Mouse (Mus musculus): ENCODE data around the gene Gm9857. TPM values are rescaled to one million over a fixed set of nuclear protein-coding genes. Genes with fewer than 3 reads are reported as not detected.

Gm9857 gene
- polyA plus RNA-seq, 1 experiment from 2014 or later: not detected

- no peak for ATAC-seq (ENCODE audit: low FRiP score)
- 83% methylated on average over 3 of the region's 3 CpGs for WGBS
- H3K9ac ChIP-seq: no peak overlapping the region
Measured at GRCm38 (mm10) chr3:108963278-108963677, 23.0 kb upstream of the Gm9857 start.

DNA sequence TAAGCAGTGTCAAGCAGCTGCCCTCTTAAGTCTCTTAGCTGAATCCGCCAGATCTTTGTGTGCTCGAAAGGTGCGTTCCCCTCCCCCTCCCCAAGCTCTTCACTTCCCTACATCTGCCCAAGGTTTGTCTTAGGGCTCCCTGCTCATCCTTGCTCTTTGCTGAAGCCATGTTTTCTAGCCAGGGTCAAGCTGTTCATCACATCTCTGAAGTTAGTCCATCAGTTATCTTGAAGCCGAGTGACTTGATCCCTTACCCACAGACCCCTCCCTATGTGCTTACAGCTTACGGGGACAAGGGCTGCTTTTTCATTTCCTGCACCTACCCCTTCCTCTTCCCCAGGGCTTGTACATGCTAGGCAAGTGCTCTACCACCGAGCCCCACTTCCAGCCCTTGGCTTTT, 21.4 kb upstream of the Gm9857 start:
- H3K27ac ChIP-seq: peak overlapping the region; percentile 76
- peak; percentile 72 for ATAC-seq (ENCODE audit: low FRiP score)
- peaks cover 19% of the 10 kb centered on the region for H3K4me1 ChIP-seq (replicated peaks)
- H3K36me3 ChIP-seq: no peaks in the 10 kb centered on the region
- H3K27me3 ChIP-seq: no peaks in the 10 kb centered on the region
- H3K9ac ChIP-seq: peak overlapping the region; percentile 59
- H3K4me2 ChIP-seq: peak overlapping the region; percentile 51
- peak overlapping the region; percentile 23 for H3K4me3 ChIP-seq
- 31% methylated on average over 6 of the region's 6 CpGs for WGBS
- H3K9me3 ChIP-seq: no peaks in the 10 kb centered on the region

More at GRCm38 (mm10) chr3:108963278-108963677, 23.0 kb upstream of the Gm9857 start:
- Histone ChIP-seq H3K36me3 (no peaks in the 10 kb centered on the region), H3K4me1 (replicated peaks) (peaks cover 19% of the 10 kb centered on the region), H3K4me2 (no peak overlapping the region), H3K27ac (no peak overlapping the region), H3K9me3 (no peaks in the 10 kb centered on the region), H3K4me3 (no peak overlapping the region), H3K27me3 (no peaks in the 10 kb centered on the region)

GRCm38 (mm10) chr3:108961226-108961625, 21.0 kb upstream of the Gm9857 start:
- Histone ChIP-seq H3K4me1 (replicated peaks) (peaks cover 19% of the 10 kb centered on the region), H3K4me2 (peak overlapping the region; percentile 51), H3K27me3 (no peaks in the 10 kb centered on the region), H3K4me3 (peak overlapping the region; percentile 23), H3K9ac (peak overlapping the region; percentile 59), H3K36me3 (no peaks in the 10 kb centered on the region), H3K27ac (peak overlapping the region; percentile 76), H3K9me3 (no peaks in the 10 kb centered on the region)
- WGBS: 14% methylated on average over 7 of the region's 7 CpGs
- peak; percentile 95 for ATAC-seq (ENCODE audit: low FRiP score)

DNA sequence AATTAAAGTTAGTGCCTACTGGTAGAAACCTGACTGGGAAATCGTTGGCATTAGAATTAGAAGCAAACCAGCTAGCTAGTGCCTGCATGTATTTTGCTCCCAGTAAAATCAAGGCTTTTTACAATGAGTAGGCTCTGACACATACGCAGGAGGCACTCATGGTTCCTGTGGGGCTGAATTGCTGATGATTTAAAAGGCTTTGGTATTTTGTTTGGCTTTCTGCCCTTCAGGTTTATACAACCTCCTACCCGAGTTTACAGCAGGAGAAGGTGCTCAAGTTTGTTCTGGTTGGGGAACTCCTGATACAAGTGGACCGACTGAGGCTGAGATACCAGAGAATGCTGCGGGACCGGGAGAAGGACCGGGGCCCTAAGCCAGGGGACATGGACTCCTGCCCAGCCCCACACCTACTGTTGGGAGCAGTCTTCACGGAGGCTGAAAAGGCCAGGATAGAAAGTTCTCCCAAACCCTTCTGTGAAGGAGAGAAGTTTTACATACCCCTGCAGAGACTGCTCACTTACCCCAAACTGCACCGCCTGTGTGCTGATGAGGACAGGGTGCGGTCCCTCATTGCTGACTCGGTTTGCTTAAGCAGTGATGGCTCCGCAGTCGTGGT, 19.5 kb upstream of the Gm9857 start:
- no peak overlapping the region for H3K4me3 ChIP-seq
- H3K4me1 ChIP-seq (replicated peaks): peaks cover 19% of the 10 kb centered on the region
- 79% methylated on average over 13 of the region's 13 CpGs for WGBS
- no peak overlapping the region for H3K9ac ChIP-seq
- no peak overlapping the region for H3K27ac ChIP-seq
- H3K36me3 ChIP-seq: no peaks in the 10 kb centered on the region
- ATAC-seq (ENCODE audit: low FRiP score): no peak
- H3K27me3 ChIP-seq: no peaks in the 10 kb centered on the region
- no peaks in the 10 kb centered on the region for H3K9me3 ChIP-seq
- no peak overlapping the region for H3K4me2 ChIP-seq

- Histone ChIP-seq H3K4me1 (replicated peaks) (peaks cover 19% of the 10 kb centered on the region), H3K27me3 (no peaks in the 10 kb centered on the region), H3K4me2 (no peak overlapping the region), H3K36me3 (no peaks in the 10 kb centered on the region), H3K4me3 (no peak overlapping the region), H3K27ac (no peak overlapping the region), H3K9ac (no peak overlapping the region), H3K9me3 (no peaks in the 10 kb centered on the region)
- ATAC-seq (ENCODE audit: low FRiP score): no peak
Measured at GRCm38 (mm10) chr3:108957976-108958375, 17.7 kb upstream of the Gm9857 start.

- no peaks in the 10 kb centered on the region for H3K36me3 ChIP-seq
- WGBS: 82% methylated on average over 10 of the region's 10 CpGs
- H3K9me3 ChIP-seq: no peaks in the 10 kb centered on the region
- ATAC-seq (ENCODE audit: low FRiP score): no peak
- H3K27me3 ChIP-seq: no peaks in the 10 kb centered on the region
- H3K9ac ChIP-seq: no peak overlapping the region
- H3K27ac ChIP-seq: no peak overlapping the region
- no peak overlapping the region for H3K4me2 ChIP-seq
- no peaks in the 10 kb centered on the region for H3K4me1 ChIP-seq (replicated peaks)
- no peak overlapping the region for H3K4me3 ChIP-seq
Measured at GRCm38 (mm10) chr3:108940996-108941395, 751 bp upstream of the Gm9857 start.

GRCm38 (mm10) chr3:108939573-108939972, 672 bp downstream of the Gm9857 start, which contains the start of gene Henmt1:
Gene Henmt1 (plus strand): TSS chr3:108939873.
- Histone ChIP-seq H3K4me3 (peak within 1 kb of the TSS; percentile 37), H3K9ac (peak within 1 kb of the TSS; percentile 58; the same call in 1 of the 2 replicates), H3K9me3 (no peaks in the 10 kb centered on the region), H3K27me3 (no peaks in the 10 kb centered on the region), H3K36me3 (no peaks in the 10 kb centered on the region), H3K27ac (no peak within 1 kb of the TSS), H3K4me2 (peak within 1 kb of the TSS; percentile 55), H3K4me1 (replicated peaks) (no peaks in the 10 kb centered on the region)
- ATAC-seq (ENCODE audit: low FRiP score): no peak
- WGBS: 86% methylated on average over 5 of the region's 5 CpGs

DNA sequence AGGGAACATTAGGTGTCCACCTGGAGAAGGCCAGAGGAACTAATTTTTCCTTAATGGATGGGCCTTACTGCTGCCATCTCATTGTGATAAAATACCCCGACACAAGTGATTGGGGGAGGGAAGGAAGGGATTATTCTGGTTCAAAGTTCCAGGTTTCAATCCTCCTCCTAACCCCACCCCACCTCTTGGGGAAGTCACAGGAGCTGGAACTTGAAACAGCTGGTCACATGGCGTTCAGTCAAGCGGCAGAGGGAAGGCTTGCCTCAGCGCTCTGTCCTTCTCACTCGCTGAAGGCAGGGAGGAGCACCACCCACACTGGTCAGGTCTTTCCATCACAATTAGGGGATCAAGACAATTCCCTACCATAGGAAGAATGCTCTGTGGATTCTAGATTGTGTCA, 1.6 kb downstream of the Gm9857 start:
- Histone ChIP-seq H3K27me3 (no peaks in the 10 kb centered on the region), H3K4me1 (replicated peaks) (no peaks in the 10 kb centered on the region), H3K27ac (no peak overlapping the region), H3K36me3 (no peaks in the 10 kb centered on the region), H3K9ac (no peak overlapping the region), H3K4me3 (no peak overlapping the region), H3K9me3 (no peaks in the 10 kb centered on the region), H3K4me2 (no peak overlapping the region)
- WGBS: 85% methylated on average over 5 of the region's 5 CpGs
- no peak for ATAC-seq (ENCODE audit: low FRiP score)

- H3K9me3 ChIP-seq: no peaks in the 10 kb centered on the region
- 91% methylated on average over 6 of the region's 6 CpGs for WGBS
- H3K27ac ChIP-seq: no peak overlapping the region
- no peaks in the 10 kb centered on the region for H3K4me1 ChIP-seq (replicated peaks)
- H3K4me2 ChIP-seq: no peak overlapping the region
- no peak for ATAC-seq (ENCODE audit: low FRiP score)
- no peak overlapping the region for H3K4me3 ChIP-seq
- H3K36me3 ChIP-seq: no peaks in the 10 kb centered on the region
- no peak overlapping the region for H3K9ac ChIP-seq
- no peaks in the 10 kb centered on the region for H3K27me3 ChIP-seq
Measured at GRCm38 (mm10) chr3:108933557-108933956, 6.7 kb downstream of the Gm9857 start.

GRCm38 (mm10) chr3:108926308-108926707, 13.9 kb downstream of the Gm9857 start:
- Histone ChIP-seq H3K4me2 (no peak overlapping the region), H3K9ac (no peak overlapping the region), H3K27ac (no peak overlapping the region), H3K4me1 (replicated peaks) (no peaks in the 10 kb centered on the region), H3K27me3 (no peaks in the 10 kb centered on the region), H3K9me3 (no peaks in the 10 kb centered on the region), H3K36me3 (no peaks in the 10 kb centered on the region), H3K4me3 (no peak overlapping the region)
- ATAC-seq (ENCODE audit: low FRiP score): no peak
- 58% methylated on average over 1 of the region's 1 CpGs for WGBS

DNA sequence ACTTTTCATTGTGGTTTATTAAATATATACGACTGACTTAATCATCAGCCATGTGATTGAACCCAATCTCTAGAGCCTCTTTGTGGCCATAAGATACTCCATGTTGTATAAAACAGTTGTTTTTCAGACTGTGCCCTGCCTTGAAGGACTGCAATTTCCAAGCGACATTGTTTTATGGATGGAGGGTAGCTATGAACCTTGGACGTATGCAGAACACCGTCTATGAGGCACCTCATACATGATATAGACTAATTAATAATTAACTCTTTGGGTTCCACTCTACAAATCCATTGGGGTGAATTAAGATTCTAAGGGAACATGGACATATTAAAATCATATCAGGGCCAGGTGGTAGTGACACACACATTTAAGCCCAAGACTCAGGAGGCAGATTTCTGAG, 14.6 kb downstream of the Gm9857 start:
- no peak overlapping the region for H3K4me2 ChIP-seq
- WGBS: 89% methylated on average over 4 of the region's 4 CpGs
- no peak overlapping the region for H3K9ac ChIP-seq
- no peaks in the 10 kb centered on the region for H3K9me3 ChIP-seq
- H3K4me3 ChIP-seq: no peak overlapping the region
- no peaks in the 10 kb centered on the region for H3K4me1 ChIP-seq (replicated peaks)
- H3K27me3 ChIP-seq: no peaks in the 10 kb centered on the region
- no peaks in the 10 kb centered on the region for H3K36me3 ChIP-seq
- ATAC-seq (ENCODE audit: low FRiP score): no peak
- H3K27ac ChIP-seq: no peak overlapping the region

DNA sequence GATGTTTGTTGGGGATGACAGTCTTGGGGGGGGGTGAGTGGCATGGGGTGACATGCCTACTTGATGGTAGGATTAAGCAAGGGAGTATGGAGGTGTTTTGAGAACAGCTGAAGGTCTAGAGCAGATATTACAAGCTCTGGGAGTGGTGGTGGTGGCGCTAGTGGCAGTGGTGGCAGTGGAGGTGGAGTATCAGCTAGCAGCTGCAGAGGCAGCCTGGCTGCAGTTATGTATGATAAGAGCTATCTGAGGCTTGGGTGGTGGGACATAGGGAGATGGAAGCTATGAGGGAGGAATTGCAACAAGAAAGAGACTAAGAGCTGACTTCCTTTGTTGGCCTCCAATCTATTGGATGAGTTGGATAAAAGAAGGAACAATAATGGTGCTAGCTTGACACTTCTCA, 18.4 kb downstream of the Gm9857 start:
- H3K4me3 ChIP-seq: no peak overlapping the region
- H3K4me1 ChIP-seq (replicated peaks): no peaks in the 10 kb centered on the region
- no peaks in the 10 kb centered on the region for H3K27me3 ChIP-seq
- ATAC-seq (ENCODE audit: low FRiP score): no peak
- no peaks in the 10 kb centered on the region for H3K36me3 ChIP-seq
- H3K4me2 ChIP-seq: no peak overlapping the region
- H3K9me3 ChIP-seq: no peaks in the 10 kb centered on the region
- H3K27ac ChIP-seq: no peak overlapping the region
- no peak overlapping the region for H3K9ac ChIP-seq
- WGBS: 95% methylated on average over 1 of the region's 1 CpGs

GRCm38 (mm10) chr3:108920442-108921070, 19.7 kb downstream of the Gm9857 start:
- Histone ChIP-seq H3K9ac (no peak overlapping the region), H3K4me3 (no peak overlapping the region), H3K36me3 (no peaks in the 10 kb centered on the region), H3K4me1 (replicated peaks) (no peaks in the 10 kb centered on the region), H3K9me3 (no peaks in the 10 kb centered on the region), H3K27ac (no peak overlapping the region), H3K27me3 (no peaks in the 10 kb centered on the region), H3K4me2 (no peak overlapping the region)
- ATAC-seq (ENCODE audit: low FRiP score): no peak
- WGBS: 89% methylated on average over 3 of the region's 3 CpGs

Data from hindbrain, embryonic 13.5 days (tissue).